In the genomic region with DNA sequence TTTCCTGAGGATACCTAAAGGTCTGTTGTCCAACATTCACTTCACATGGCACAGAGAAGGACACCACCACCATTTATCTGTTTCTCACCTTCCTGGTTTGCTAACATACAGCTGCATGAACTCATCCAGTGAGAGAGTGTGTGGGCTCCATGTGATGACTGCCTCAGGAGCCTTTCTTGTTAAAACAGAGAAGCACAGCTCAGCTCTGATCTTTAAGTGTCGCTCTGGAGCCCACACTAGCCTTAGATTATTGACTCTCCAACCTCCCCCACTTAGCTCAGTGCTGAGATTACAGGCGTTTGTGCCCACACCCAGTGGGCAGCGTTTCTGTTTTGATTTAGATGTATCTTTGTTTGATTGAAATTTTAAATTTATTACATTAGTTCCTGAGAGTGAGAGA, we compare ENCODE assay signal across 19 mouse cellular contexts. TPM values are rescaled to one million over a fixed set of nuclear protein-coding genes. Genes with fewer than 3 reads are reported as not detected.
"Had no signal": no experiment of that assay in that cellular context is flagged by ENCODE, and none has a peak within 500 bp of the region (broad histone marks: within the 10 kb centered on the region; RNA-seq: fewer than 3 reads in every experiment).

No protein-coding gene starts in this region.

- H3K27ac ChIP-seq: kidney, postnatal 0 days; limb, embryonic 12.5 days; liver, embryonic 13.5 days; lung, embryonic 15.5 days; macrophage; midbrain, embryonic 12.5 days; neural tube, embryonic 13.5 days had no signal

- DNase-seq: kidney, adult 11 months; kidney, adult 9 months; kidney, postnatal 36 days; liver; liver, embryonic 13.5 days; liver, postnatal 0 days; lung, postnatal 14 days; spleen, adult 18-20 months; thymus, adult 18-20 months; thymus, postnatal 14 days had no signal

- H3K4me3 ChIP-seq: limb, embryonic 12.5 days; liver, embryonic 13.5 days; lung, embryonic 15.5 days; megakaryocyte, embryonic 14.5 days; midbrain, embryonic 12.5 days; neural tube, embryonic 13.5 days had no signal

RNA-seq across cellular contexts. Expression of gene Tmed6, which starts 57.6 kb away (rescaled TPM):
- total RNA-seq: layer of hippocampus, adult 18-20 months; layer of hippocampus, postnatal 14 days had no signal
